Mouse (Mus musculus): ENCODE measurements around the gene Trmt1l. TPM values are rescaled to one million over a fixed set of nuclear protein-coding genes. Genes with fewer than 3 reads are reported as not detected.

Gene Trmt1l
- 13.9 and 15.1 TPM in 2 replicates for polyA plus RNA-seq (2015; fragmentation: Nextera tagmentation; extraction: Ambion mirVana)

- H3K4me2 ChIP-seq (ENCODE audit: low read depth, low read length): peak within 1 kb of the TSS; percentile 78
- ATAC-seq (ENCODE audit: low read depth): peak; percentile 98
- H3K27ac ChIP-seq (ENCODE audit: low read length): peak within 1 kb of the TSS; percentile 96
- no peaks in the 10 kb centered on the region for H3K9me3 ChIP-seq (replicated peaks; ENCODE audit: control insufficient read depth, low read length)
- under 1% methylated on average over 74 of the region's 74 CpGs for whole genome bisulfite sequencing (ENCODE audit: insufficient replicate concordance)
- H3K36me3 ChIP-seq (ENCODE audit: control insufficient read depth, insufficient read depth): no peaks in the 10 kb centered on the region; the same call in 1 of the 2 replicates
- no peaks in the 10 kb centered on the region for H3K27me3 ChIP-seq (ENCODE audit: control insufficient read depth, insufficient read depth, low read depth, low read length)
- peaks cover 15% of the 10 kb centered on the region for H3K4me1 ChIP-seq (ENCODE audit: control insufficient read depth, low read depth, low read length)
- peak within 1 kb of the TSS; percentile 95 for H3K9ac ChIP-seq (ENCODE audit: low read depth, low read length)
- peak within 1 kb of the TSS; percentile 88 for H3K4me3 ChIP-seq (ENCODE audit: low read depth, low read length)
Observed at GRCm38 (mm10) chr1:151428263-151429221, at the start of gene Trmt1l, which contains the start of gene Swt1. Gene Trmt1l, plus strand, starts transcription at chr1:151428542. Gene Swt1, minus strand, starts transcription at chr1:151428455.

GRCm38 (mm10) chr1:151390029-151390428, 38.3 kb upstream of the Trmt1l start:
- Histone ChIP-seq H3K4me1 (ENCODE audit: control insufficient read depth, low read depth, low read length) (no peaks in the 10 kb centered on the region), H3K36me3 (ENCODE audit: control insufficient read depth, insufficient read depth) (no peaks in the 10 kb centered on the region; the same call in 1 of the 2 replicates), H3K9ac (ENCODE audit: low read depth, low read length) (no peak overlapping the region), H3K9me3 (replicated peaks; ENCODE audit: control insufficient read depth, low read length) (no peaks in the 10 kb centered on the region), H3K4me2 (ENCODE audit: low read depth, low read length) (no peak overlapping the region), H3K27me3 (ENCODE audit: control insufficient read depth, insufficient read depth, low read depth, low read length) (no peaks in the 10 kb centered on the region), H3K4me3 (ENCODE audit: low read depth, low read length) (no peak overlapping the region), H3K27ac (ENCODE audit: low read length) (no peak overlapping the region)
- WGBS (ENCODE audit: insufficient replicate concordance): 90% methylated on average over 1 of the region's 1 CpGs
- no peak for ATAC-seq (ENCODE audit: low read depth)

GRCm38 (mm10) chr1:151409827-151410226, 18.5 kb upstream of the Trmt1l start:
- Histone ChIP-seq H3K36me3 (ENCODE audit: control insufficient read depth, insufficient read depth) (no peaks in the 10 kb centered on the region), H3K4me3 (ENCODE audit: low read depth, low read length) (no peak overlapping the region), H3K4me1 (ENCODE audit: control insufficient read depth, low read depth, low read length) (no peaks in the 10 kb centered on the region), H3K9ac (ENCODE audit: low read depth, low read length) (no peak overlapping the region), H3K4me2 (ENCODE audit: low read depth, low read length) (no peak overlapping the region), H3K27ac (ENCODE audit: low read length) (no peak overlapping the region), H3K27me3 (ENCODE audit: control insufficient read depth, insufficient read depth, low read depth, low read length) (no peaks in the 10 kb centered on the region), H3K9me3 (replicated peaks; ENCODE audit: control insufficient read depth, low read length) (no peaks in the 10 kb centered on the region)
- ATAC-seq (ENCODE audit: low read depth): no peak
- WGBS (ENCODE audit: insufficient replicate concordance): 87% methylated on average over 3 of the region's 3 CpGs

GRCm38 (mm10) chr1:151422178-151422577, 6.2 kb upstream of the Trmt1l start:
- Histone ChIP-seq H3K27me3 (ENCODE audit: control insufficient read depth, insufficient read depth, low read depth, low read length) (no peaks in the 10 kb centered on the region), H3K27ac (ENCODE audit: low read length) (no peak overlapping the region), H3K4me2 (ENCODE audit: low read depth, low read length) (no peak overlapping the region), H3K4me1 (ENCODE audit: control insufficient read depth, low read depth, low read length) (peaks cover 7% of the 10 kb centered on the region), H3K9me3 (replicated peaks; ENCODE audit: control insufficient read depth, low read length) (no peaks in the 10 kb centered on the region), H3K4me3 (ENCODE audit: low read depth, low read length) (no peak overlapping the region), H3K36me3 (ENCODE audit: control insufficient read depth, insufficient read depth) (peaks cover 2% of the 10 kb centered on the region; the same call in 1 of the 2 replicates), H3K9ac (ENCODE audit: low read depth, low read length) (no peak overlapping the region)
- 41% methylated on average over 3 of the region's 3 CpGs for WGBS (ENCODE audit: insufficient replicate concordance)
- ATAC-seq (ENCODE audit: low read depth): no peak

GRCm38 (mm10) chr1:151426947-151427600, 1.3 kb upstream of the Trmt1l start:
- H3K9ac ChIP-seq (ENCODE audit: low read depth, low read length): peak overlapping the region; percentile 94
- H3K4me3 ChIP-seq (ENCODE audit: low read depth, low read length): peak overlapping the region; percentile 88
- H3K36me3 ChIP-seq (ENCODE audit: control insufficient read depth, insufficient read depth): no peaks in the 10 kb centered on the region; the same call in 1 of the 2 replicates
- H3K4me1 ChIP-seq (ENCODE audit: control insufficient read depth, low read depth, low read length): peaks cover 15% of the 10 kb centered on the region
- H3K27ac ChIP-seq (ENCODE audit: low read length): peak overlapping the region; percentile 96
- no peaks in the 10 kb centered on the region for H3K9me3 ChIP-seq (replicated peaks; ENCODE audit: control insufficient read depth, low read length)
- WGBS (ENCODE audit: insufficient replicate concordance): 11% methylated on average over 7 of the region's 7 CpGs
- H3K4me2 ChIP-seq (ENCODE audit: low read depth, low read length): peak overlapping the region; percentile 76
- H3K27me3 ChIP-seq (ENCODE audit: control insufficient read depth, insufficient read depth, low read depth, low read length): no peaks in the 10 kb centered on the region
- no peak for ATAC-seq (ENCODE audit: low read depth)

- under 1% methylated on average over 26 of the region's 26 CpGs for WGBS (ENCODE audit: insufficient replicate concordance)
- peak; percentile 15; the same call in 1 of the 2 replicates for ATAC-seq (ENCODE audit: low read depth)
Observed at GRCm38 (mm10) chr1:151427888-151428262, 467 bp upstream of the Trmt1l start.

GRCm38 (mm10) chr1:151429316-151429715, 974 bp downstream of the Trmt1l start:
- H3K9ac ChIP-seq (ENCODE audit: low read depth, low read length): peak overlapping the region; percentile 95
- peak overlapping the region; percentile 88 for H3K4me3 ChIP-seq (ENCODE audit: low read depth, low read length)
- H3K9me3 ChIP-seq (replicated peaks; ENCODE audit: control insufficient read depth, low read length): no peaks in the 10 kb centered on the region
- peaks cover 3% of the 10 kb centered on the region for H3K36me3 ChIP-seq (ENCODE audit: control insufficient read depth, insufficient read depth)
- 33% methylated on average over 9 of the region's 9 CpGs for WGBS (ENCODE audit: insufficient replicate concordance)
- peak overlapping the region; percentile 96 for H3K27ac ChIP-seq (ENCODE audit: low read length)
- H3K4me1 ChIP-seq (ENCODE audit: control insufficient read depth, low read depth, low read length): peaks cover 15% of the 10 kb centered on the region
- peak overlapping the region; percentile 78 for H3K4me2 ChIP-seq (ENCODE audit: low read depth, low read length)
- no peaks in the 10 kb centered on the region for H3K27me3 ChIP-seq (ENCODE audit: control insufficient read depth, insufficient read depth, low read depth, low read length)
- no peak for ATAC-seq (ENCODE audit: low read depth)

More at GRCm38 (mm10) chr1:151427888-151428262, 467 bp upstream of the Trmt1l start:
- Histone ChIP-seq H3K9ac (ENCODE audit: low read depth, low read length) (peak overlapping the region; percentile 94), H3K9me3 (replicated peaks; ENCODE audit: control insufficient read depth, low read length) (no peaks in the 10 kb centered on the region), H3K27ac (ENCODE audit: low read length) (peak overlapping the region; percentile 96), H3K4me3 (ENCODE audit: low read depth, low read length) (peak overlapping the region; percentile 88), H3K4me2 (ENCODE audit: low read depth, low read length) (peak overlapping the region; percentile 76), H3K4me1 (ENCODE audit: control insufficient read depth, low read depth, low read length) (peaks cover 15% of the 10 kb centered on the region), H3K36me3 (ENCODE audit: control insufficient read depth, insufficient read depth) (no peaks in the 10 kb centered on the region), H3K27me3 (ENCODE audit: control insufficient read depth, insufficient read depth, low read depth, low read length) (no peaks in the 10 kb centered on the region)

GRCm38 (mm10) chr1:151435431-151435830, 7.1 kb downstream of the Trmt1l start:
- H3K4me2 ChIP-seq (ENCODE audit: low read depth, low read length): no peak overlapping the region
- no peaks in the 10 kb centered on the region for H3K4me1 ChIP-seq (ENCODE audit: control insufficient read depth, low read depth, low read length)
- 80% methylated on average over 6 of the region's 6 CpGs for whole genome bisulfite sequencing (ENCODE audit: insufficient replicate concordance)
- ATAC-seq (ENCODE audit: low read depth): no peak
- H3K4me3 ChIP-seq (ENCODE audit: low read depth, low read length): no peak overlapping the region
- no peak overlapping the region for H3K27ac ChIP-seq (ENCODE audit: low read length)
- peaks cover 26% of the 10 kb centered on the region for H3K36me3 ChIP-seq (ENCODE audit: control insufficient read depth, insufficient read depth)
- no peaks in the 10 kb centered on the region for H3K9me3 ChIP-seq (replicated peaks; ENCODE audit: control insufficient read depth, low read length)
- H3K27me3 ChIP-seq (ENCODE audit: control insufficient read depth, insufficient read depth, low read depth, low read length): no peaks in the 10 kb centered on the region
- no peak overlapping the region for H3K9ac ChIP-seq (ENCODE audit: low read depth, low read length)

All from liver, embryonic 16.5 days (tissue).